Mouse (Mus musculus) bone marrow macrophage, adult 2 months (primary cell): ENCODE data around the gene Rbm11. TPM values are rescaled to one million over a fixed set of nuclear protein-coding genes. Genes with fewer than 3 reads are reported as not detected.

Source experiments
- H3K27ac ChIP-seq: 2 replicates; pipeline ENCODE4 v1.5.1; 2012; ENCODE audit warnings: low read depth, low read length; ENCODE audit not compliant: insufficient read depth
- H3K4me1 ChIP-seq: 2 replicates; pipeline ENCODE4 v1.6.1; 2012; ENCODE audit warnings: low read length; ENCODE audit not compliant: control insufficient read depth, insufficient read depth
- H3K4me3 ChIP-seq: 2 replicates; pipeline ENCODE4 v1.5.1; 2012; ENCODE audit warnings: mild to moderate bottlenecking, low read length, moderate library complexity; ENCODE audit not compliant: insufficient read depth
- CTCF ChIP-seq: IDR thresholded peaks from 2 replicates; pipeline ENCODE4 v1.5.1; 2012; ENCODE audit warnings: low read depth, mild to moderate bottlenecking, low read length, moderate library complexity
- POLR2A ChIP-seq: IDR thresholded peaks from 2 replicates; pipeline ENCODE4 v1.6.1; 2012; ENCODE audit warnings: mild to moderate bottlenecking, low read depth, low read length, borderline replicate concordance
- polyA plus RNA-seq: library from polyadenylated mRNA; stranded (reverse); fragments of >200 nt; gene quantifications from 2 replicates; pipeline ENCODE4 v1.2.4, GENCODE M21; 2012; ENCODE audit not compliant: missing spikeins, insufficient read depth, insufficient read length

Rbm11 gene
- polyA plus RNA-seq, 1 experiment = 0.39 TPM

- H3K4me1 ChIP-seq = no peaks in the 10 kb centered on the region
- H3K27ac ChIP-seq = no peak overlapping the region
Observed at GRCm38 (mm10) chr16:75627862-75628261, 35.2 kb downstream of the Rbm11 start.

More at GRCm38 (mm10) chr16:75627862-75628261, 35.2 kb downstream of the Rbm11 start:
- no peak overlapping the region for H3K4me3 ChIP-seq
- no peak for TF ChIP-seq POLR2A
- TF ChIP-seq CTCF = no peak

Other genes starting within 250 kb of the Rbm11 start
- not detected in 2 replicates for gene Lipi, start 6.8 kb upstream of the Rbm11 start, polyA plus RNA-seq
- 15.6 and 16.7 TPM in 2 replicates for gene Hspa13, start 174.3 kb downstream of the Rbm11 start, polyA plus RNA-seq